Mouse (Mus musculus) neural tube, embryonic 14.5 days (tissue): ENCODE results near the gene Gfpt1. TPM values are rescaled to one million over a fixed set of nuclear protein-coding genes. Genes with fewer than 3 reads are reported as not detected.

ENCODE experiments used
- ATAC-seq: fragments of 200-750 bp; cut with Nextera tagmentation; 2 replicates; pipeline ENCODE4 v1.8.0; 2017; ENCODE audit warnings: low read depth, mild to moderate bottlenecking, moderate TSS enrichment, moderate library complexity
- H3K27ac ChIP-seq: fragments of 300-500 bp; sonication (generic); 2 replicates; pipeline ENCODE4 v1.5.1; 2014; ENCODE audit warnings: low read depth, mild to moderate bottlenecking, control low read depth, low read length, moderate library complexity, mixed read lengths
- H3K27me3 ChIP-seq: fragments of 300-500 bp; sonication (generic); 2 replicates; pipeline ENCODE4 v1.6.1; 2014; ENCODE audit warnings: low read length; ENCODE audit not compliant: control insufficient read depth, insufficient read depth
- H3K36me3 ChIP-seq: fragments of 300-500 bp; sonication (generic); 2 replicates; pipeline ENCODE4 v1.6.1; 2014; ENCODE audit warnings: low read length, mixed read lengths; ENCODE audit not compliant: control insufficient read depth, insufficient read depth
- H3K4me1 ChIP-seq: fragments of 300-500 bp; sonication (generic); 2 replicates; pipeline ENCODE4 v1.6.1; 2014; ENCODE audit warnings: low read length; ENCODE audit not compliant: control insufficient read depth, insufficient read depth
- H3K4me2 ChIP-seq: fragments of 300-500 bp; sonication (generic); 2 replicates; pipeline ENCODE4 v1.6.1; 2014; ENCODE audit warnings: mild to moderate bottlenecking, low read depth, low read length, control low read depth
- H3K4me3 ChIP-seq: fragments of 300-500 bp; sonication (generic); 2 replicates; pipeline ENCODE4 v1.5.1; 2014; ENCODE audit warnings: low read depth, low read length, control low read depth, mixed read lengths
- H3K9ac ChIP-seq: fragments of 300-500 bp; sonication (generic); replicated peaks from 2 replicates; pipeline ENCODE4 v1.6.1; 2014; ENCODE audit warnings: low read depth, mild to moderate bottlenecking, control low read depth, low read length, mixed read lengths
- H3K9me3 ChIP-seq: fragments of 300-500 bp; sonication (generic); 2 replicates; pipeline ENCODE4 v1.6.1; 2016; ENCODE audit warnings: low read length; ENCODE audit not compliant: control insufficient read depth
- WGBS: fragments of 180-500 bp; shearing (Covaris S2); extraction: QIAGEN DNeasy Blood & Tissue Kit; methylation state at CpG from one replicate; pipeline ENCODE4 v1.1.7; 2014; 5-methylcytosine and 5-hydroxymethylcytosine counted together
- polyA plus RNA-seq: library from polyadenylated mRNA; unstranded; fragments of >200 nt; fragmentation: Nextera tagmentation; extraction: Ambion mirVana; gene quantifications from 2 replicates; pipeline ENCODE4 v1.2.1, GENCODE M21; 2014

Gfpt1 gene
- polyA plus RNA-seq, 1 experiment from 2014 or later, result 33.4 TPM

GRCm38 (mm10) chr6:87051886-87052425 lies 9.3 kb downstream of the Gfpt1 start:
- Histone ChIP-seq H3K9ac (no peak overlapping the region), H3K27ac (no peak overlapping the region), H3K4me1 (no peaks in the 10 kb centered on the region), H3K27me3 (no peaks in the 10 kb centered on the region), H3K36me3 (peaks cover 40% of the 10 kb centered on the region), H3K9me3 (no peaks in the 10 kb centered on the region), H3K4me2 (no peak overlapping the region), H3K4me3 (no peak overlapping the region)
- ATAC-seq, result no peak
- 97% methylated on average over 10 of the region's 10 CpGs for WGBS

- no peak overlapping the region for H3K9ac ChIP-seq
- no peak overlapping the region for H3K4me3 ChIP-seq
- H3K4me1 ChIP-seq, result no peaks in the 10 kb centered on the region
- no peak for ATAC-seq
- WGBS, result 95% methylated on average over 8 of the region's 8 CpGs
- H3K27ac ChIP-seq, result no peak overlapping the region
- no peaks in the 10 kb centered on the region for H3K9me3 ChIP-seq
- H3K27me3 ChIP-seq, result no peaks in the 10 kb centered on the region
- peaks cover 62% of the 10 kb centered on the region for H3K36me3 ChIP-seq
- no peak overlapping the region for H3K4me2 ChIP-seq
These were observed 11.5 kb downstream of the Gfpt1 start for GRCm38 (mm10) chr6:87054193-87054592.

DNA sequence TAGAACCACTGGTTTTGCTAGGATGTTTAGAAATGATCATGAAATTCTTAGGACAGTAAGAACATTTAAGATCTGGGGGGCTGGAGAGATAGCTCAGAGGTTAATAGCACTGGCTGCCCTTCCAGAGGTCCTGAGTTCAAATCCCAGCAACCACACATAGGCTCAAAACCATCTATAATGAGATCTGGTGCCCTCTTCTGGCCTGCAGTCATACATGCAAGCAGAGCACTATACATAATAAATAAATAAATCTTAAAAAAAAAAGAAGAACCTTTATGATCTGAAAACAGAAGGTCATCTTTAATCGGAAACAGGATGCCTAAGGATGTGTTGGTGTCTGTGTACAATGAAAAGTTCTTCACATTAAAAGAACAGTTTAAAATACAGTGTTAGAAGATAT lies 17.1 kb downstream of the Gfpt1 start:
- Histone ChIP-seq H3K36me3 (peaks cover 57% of the 10 kb centered on the region), H3K4me3 (no peak overlapping the region), H3K27me3 (no peaks in the 10 kb centered on the region), H3K4me2 (no peak overlapping the region), H3K27ac (no peak overlapping the region), H3K9ac (no peak overlapping the region), H3K4me1 (no peaks in the 10 kb centered on the region), H3K9me3 (no peaks in the 10 kb centered on the region)
- 98% methylated on average over 1 of the region's 1 CpGs for WGBS
- no peak for ATAC-seq

- Histone ChIP-seq H3K27me3 (no peaks in the 10 kb centered on the region), H3K36me3 (peaks cover 47% of the 10 kb centered on the region), H3K27ac (no peak overlapping the region), H3K4me1 (no peaks in the 10 kb centered on the region), H3K9me3 (no peaks in the 10 kb centered on the region), H3K9ac (no peak overlapping the region), H3K4me2 (no peak overlapping the region), H3K4me3 (no peak overlapping the region)
- 95% methylated on average over 4 of the region's 4 CpGs for WGBS
- no peak for ATAC-seq
These were observed 20.9 kb downstream of the Gfpt1 start for GRCm38 (mm10) chr6:87063586-87063985.

GRCm38 (mm10) chr6:87068209-87068608 lies 25.6 kb downstream of the Gfpt1 start:
- H3K27ac ChIP-seq, result no peak overlapping the region
- no peak overlapping the region for H3K9ac ChIP-seq
- no peak overlapping the region for H3K4me2 ChIP-seq
- 88% methylated on average over 2 of the region's 2 CpGs for WGBS
- H3K27me3 ChIP-seq, result no peaks in the 10 kb centered on the region
- H3K36me3 ChIP-seq, result peaks cover 61% of the 10 kb centered on the region
- H3K4me3 ChIP-seq, result no peak overlapping the region
- H3K4me1 ChIP-seq, result no peaks in the 10 kb centered on the region
- no peaks in the 10 kb centered on the region for H3K9me3 ChIP-seq
- no peak for ATAC-seq

GRCm38 (mm10) chr6:87069195-87069900 lies 26.7 kb downstream of the Gfpt1 start:
- no peak overlapping the region for H3K4me2 ChIP-seq
- no peak overlapping the region for H3K9ac ChIP-seq
- H3K27me3 ChIP-seq, result no peaks in the 10 kb centered on the region
- no peaks in the 10 kb centered on the region for H3K4me1 ChIP-seq
- H3K9me3 ChIP-seq, result no peaks in the 10 kb centered on the region
- no peak overlapping the region for H3K27ac ChIP-seq
- ATAC-seq, result no peak
- no peak overlapping the region for H3K4me3 ChIP-seq
- 82% methylated on average over 7 of the region's 7 CpGs for WGBS
- H3K36me3 ChIP-seq, result peaks cover 60% of the 10 kb centered on the region

DNA sequence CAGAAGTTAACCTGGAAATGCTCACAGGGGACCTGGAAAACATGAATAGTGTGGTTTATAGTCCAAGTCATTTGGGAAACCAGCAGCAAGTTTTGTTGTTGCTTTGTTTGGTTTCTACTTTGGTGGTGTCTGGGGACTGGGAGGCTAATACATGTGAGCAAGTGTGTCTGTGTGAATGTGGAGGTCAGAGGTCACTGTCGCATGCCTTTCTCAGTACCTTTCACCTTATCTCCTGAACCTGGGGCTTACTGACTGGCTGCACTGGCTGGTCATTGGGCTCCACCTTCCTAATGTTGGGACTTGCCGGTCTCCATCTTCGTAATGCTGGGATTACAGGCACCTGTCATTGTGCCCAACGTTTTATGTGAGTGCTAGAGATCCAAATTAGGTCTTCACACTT lies 28.0 kb downstream of the Gfpt1 start:
- WGBS, result 95% methylated on average over 4 of the region's 4 CpGs

GRCm38 (mm10) chr6:87072759-87073158 lies 30.1 kb downstream of the Gfpt1 start:
- no peak for ATAC-seq
- Histone ChIP-seq H3K4me1 (no peaks in the 10 kb centered on the region), H3K36me3 (peaks cover 58% of the 10 kb centered on the region), H3K27ac (no peak overlapping the region), H3K9ac (no peak overlapping the region), H3K9me3 (no peaks in the 10 kb centered on the region), H3K4me2 (no peak overlapping the region), H3K4me3 (no peak overlapping the region), H3K27me3 (no peaks in the 10 kb centered on the region)
- WGBS, result 92% methylated on average over 4 of the region's 4 CpGs

More for the DNA sequence above, 28.0 kb downstream of the Gfpt1 start:
- no peak overlapping the region for H3K27ac ChIP-seq
- H3K9me3 ChIP-seq, result no peaks in the 10 kb centered on the region
- H3K4me2 ChIP-seq, result no peak overlapping the region
- peaks cover 59% of the 10 kb centered on the region for H3K36me3 ChIP-seq
- H3K4me3 ChIP-seq, result no peak overlapping the region
- H3K9ac ChIP-seq, result no peak overlapping the region
- no peak for ATAC-seq
- H3K27me3 ChIP-seq, result no peaks in the 10 kb centered on the region
- H3K4me1 ChIP-seq, result no peaks in the 10 kb centered on the region

GRCm38 (mm10) chr6:87075092-87075685 lies 32.5 kb downstream of the Gfpt1 start:
- no peaks in the 10 kb centered on the region for H3K9me3 ChIP-seq
- no peaks in the 10 kb centered on the region for H3K27me3 ChIP-seq
- H3K4me2 ChIP-seq, result no peak overlapping the region
- H3K9ac ChIP-seq, result no peak overlapping the region
- no peak for ATAC-seq
- no peaks in the 10 kb centered on the region for H3K4me1 ChIP-seq
- peaks cover 55% of the 10 kb centered on the region for H3K36me3 ChIP-seq
- WGBS, result 76% methylated on average over 3 of the region's 3 CpGs
- no peak overlapping the region for H3K27ac ChIP-seq
- H3K4me3 ChIP-seq, result no peak overlapping the region
